Mouse (Mus musculus): ENCODE measurements at regions not wholly inside any gene's neighbourhood (a gene's known extent, or its start where the extent isn't known, plus 50 kb on each side); places are given as distances from the start of the nearest gene placed in this dataset.
A peak's percentile ranks its signal among the peaks of the same experiment; 100 is the strongest.

DNA sequence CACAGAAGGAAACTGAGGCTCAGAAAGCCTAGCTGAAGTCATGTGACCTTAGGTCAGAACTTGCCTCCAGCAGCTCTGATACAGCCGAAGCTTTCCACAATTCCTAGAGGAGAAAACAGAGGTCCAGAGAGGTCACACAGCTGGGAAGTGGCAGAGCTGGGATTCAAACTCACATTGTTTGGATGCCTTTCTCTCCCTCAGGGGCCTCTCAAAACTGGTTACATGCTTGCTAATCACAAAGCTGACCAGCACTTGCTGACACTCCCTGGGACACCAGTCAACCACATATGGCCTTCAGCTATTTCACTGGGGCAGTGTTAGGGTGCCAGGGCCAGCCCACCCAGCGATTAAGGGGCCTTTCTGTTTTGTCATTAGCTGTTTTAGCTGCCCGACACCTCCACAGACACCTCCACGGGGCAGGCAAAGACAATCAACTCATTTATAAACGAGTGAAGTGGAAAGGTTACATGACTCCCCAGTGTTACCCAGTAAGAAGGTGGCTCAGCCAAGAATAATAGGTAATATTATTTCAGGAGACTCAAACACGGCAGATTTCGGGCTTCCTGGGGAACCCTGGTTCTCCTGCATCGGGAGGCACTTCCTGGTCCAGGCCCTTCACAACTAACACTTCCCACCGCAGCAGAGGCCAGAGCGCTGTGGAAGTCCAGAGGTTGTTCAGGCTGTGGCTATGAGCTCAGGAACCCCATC, 71.4 kb downstream of the 2410131K14Rik start:
- Histone ChIP-seq H3K9ac (no peak overlapping the region), H3K4me3 (no peak overlapping the region), H3K9me3 (replicated peaks) (no peaks in the 10 kb centered on the region), H3K27ac (no peak overlapping the region), H3K27me3 (replicated peaks) (peaks cover 39% of the 10 kb centered on the region), H3K36me3 (no peaks in the 10 kb centered on the region), H3K4me2 (no peak overlapping the region), H3K4me1 (0 out of 2 replicates have a peak, but pooled peaks cover 4% of the 10 kb centered on the region)
- WGBS (ENCODE audit: insufficient replicate concordance), result 46% methylated on average over 10 of the region's 10 CpGs
- ATAC-seq, result no peak

DNA sequence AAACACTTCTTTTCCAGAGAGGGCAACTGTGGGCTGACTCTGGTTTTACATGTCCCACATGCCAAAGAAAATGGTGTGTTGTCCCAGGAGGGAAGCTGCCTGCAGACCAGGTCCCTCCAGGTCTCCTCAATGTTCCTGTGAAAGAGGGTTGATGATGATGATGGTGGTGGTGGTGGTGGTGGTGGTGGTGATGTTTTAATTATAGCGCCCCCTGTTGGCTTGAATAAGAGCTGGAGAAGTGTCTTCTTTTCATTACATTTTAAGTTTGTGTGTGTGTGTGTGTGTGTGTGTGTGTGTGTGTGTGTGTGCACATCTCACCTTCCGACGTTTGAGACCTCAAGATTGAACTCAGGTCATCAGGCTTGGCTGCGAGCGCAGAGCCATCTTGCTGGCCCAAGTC, 73.0 kb downstream of the 2410131K14Rik start:
- no peak for ATAC-seq
- Histone ChIP-seq H3K27me3 (replicated peaks) (peaks cover 43% of the 10 kb centered on the region), H3K4me3 (no peak overlapping the region), H3K9me3 (replicated peaks) (no peaks in the 10 kb centered on the region), H3K4me1 (0 out of 2 replicates have a peak, but pooled peaks cover 4% of the 10 kb centered on the region), H3K36me3 (no peaks in the 10 kb centered on the region), H3K27ac (no peak overlapping the region), H3K4me2 (no peak overlapping the region), H3K9ac (no peak overlapping the region)
- WGBS (ENCODE audit: insufficient replicate concordance), result 47% methylated on average over 5 of the region's 5 CpGs

DNA sequence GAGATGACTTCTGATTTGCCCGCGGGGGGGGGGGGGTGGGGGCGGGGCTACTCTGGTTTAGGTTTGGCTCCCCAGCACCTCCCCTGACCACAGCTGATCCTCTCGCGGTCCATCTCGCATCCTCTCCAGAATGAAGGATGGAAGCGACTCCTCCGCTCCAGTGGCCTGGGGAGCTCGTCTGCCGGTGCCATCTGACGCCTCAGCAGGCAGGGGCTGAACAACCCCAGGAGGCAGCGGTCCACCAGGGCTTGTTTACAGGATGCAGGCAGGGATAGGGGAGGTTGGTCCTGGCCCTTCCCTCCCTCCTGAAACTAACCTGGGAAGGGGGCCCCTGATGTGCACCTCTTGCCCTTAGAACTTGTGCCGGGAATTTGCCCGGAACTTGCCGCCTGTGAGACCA, 73.9 kb downstream of the 2410131K14Rik start:
- H3K27ac ChIP-seq, result no peak overlapping the region
- no peak overlapping the region for H3K9ac ChIP-seq
- no peaks in the 10 kb centered on the region for H3K9me3 ChIP-seq (replicated peaks)
- H3K36me3 ChIP-seq, result no peaks in the 10 kb centered on the region
- 0 out of 2 replicates have a peak, but pooled peaks cover 4% of the 10 kb centered on the region for H3K4me1 ChIP-seq
- H3K4me3 ChIP-seq, result no peak overlapping the region
- peaks cover 48% of the 10 kb centered on the region for H3K27me3 ChIP-seq (replicated peaks)
- 11% methylated on average over 13 of the region's 15 CpGs for WGBS (ENCODE audit: insufficient replicate concordance)
- H3K4me2 ChIP-seq, result no peak overlapping the region
- ATAC-seq, result no peak

DNA sequence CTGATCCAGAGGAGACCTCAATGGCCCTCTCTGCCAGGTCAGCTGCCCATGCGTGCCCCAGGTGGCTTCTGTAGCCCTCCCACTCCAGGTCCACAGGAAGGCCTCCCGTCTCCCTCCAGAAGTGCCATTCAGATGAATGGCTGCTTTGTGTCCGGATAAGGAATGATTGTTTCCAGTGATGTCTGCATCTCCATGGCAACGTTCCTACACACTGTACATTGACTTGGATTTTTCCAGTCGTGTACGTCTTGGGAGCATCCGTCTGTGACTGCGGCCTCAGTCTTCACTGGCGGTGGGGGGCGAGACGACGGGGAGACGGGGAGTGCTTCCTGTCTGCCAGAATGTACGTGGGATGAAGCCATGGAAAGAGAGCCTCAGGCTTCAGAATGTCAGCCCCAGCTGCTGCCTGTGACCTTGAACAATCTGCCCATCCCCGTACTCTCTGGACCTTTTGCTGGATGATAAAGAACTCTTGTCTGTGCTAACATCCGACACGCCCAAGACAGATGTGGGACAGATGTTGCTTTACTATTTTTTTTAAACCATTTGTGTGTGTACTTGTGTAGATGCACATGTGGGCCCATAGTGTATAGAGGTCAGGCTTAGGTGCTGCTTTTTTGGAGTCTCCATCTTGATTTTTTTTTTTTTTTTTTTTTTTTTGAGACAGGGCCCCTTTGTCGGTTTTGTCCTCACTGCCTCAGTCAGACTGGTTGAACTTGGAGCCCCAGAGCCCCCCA, 76.9 kb downstream of the 2410131K14Rik start:
- Histone ChIP-seq H3K27ac (no peak overlapping the region), H3K27me3 (replicated peaks) (peaks cover 70% of the 10 kb centered on the region), H3K9me3 (replicated peaks) (no peaks in the 10 kb centered on the region), H3K36me3 (no peaks in the 10 kb centered on the region), H3K4me1 (0 out of 2 replicates have a peak, but pooled peaks cover 4% of the 10 kb centered on the region), H3K9ac (no peak overlapping the region), H3K4me3 (no peak overlapping the region), H3K4me2 (no peak overlapping the region)
- ATAC-seq, result no peak
- WGBS (ENCODE audit: insufficient replicate concordance), result 57% methylated on average over 18 of the region's 18 CpGs

DNA sequence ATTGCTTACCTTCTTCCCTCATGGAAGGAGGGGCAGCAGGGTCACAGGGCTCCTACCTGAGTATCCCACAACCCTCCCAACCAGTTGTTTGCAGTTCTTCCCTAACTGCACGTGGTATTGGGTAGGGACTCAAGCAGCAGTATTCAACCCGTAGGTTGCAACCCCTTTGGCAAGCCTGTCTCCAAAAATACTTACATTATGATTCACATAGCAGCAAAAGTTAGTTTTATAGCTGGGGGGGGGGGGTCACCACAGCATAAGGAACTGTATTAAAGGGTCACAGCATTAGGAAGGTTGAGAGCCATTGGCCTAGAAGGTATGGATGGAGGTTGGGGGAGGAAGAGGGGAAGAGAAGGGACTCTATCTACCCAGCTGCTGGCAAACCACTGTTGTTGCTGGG, 78.1 kb downstream of the 2410131K14Rik start:
- Histone ChIP-seq H3K4me3 (no peak overlapping the region), H3K27ac (no peak overlapping the region), H3K4me1 (0 out of 2 replicates have a peak, but pooled peaks cover 5% of the 10 kb centered on the region), H3K36me3 (no peaks in the 10 kb centered on the region), H3K27me3 (replicated peaks) (peaks cover 75% of the 10 kb centered on the region), H3K9ac (no peak overlapping the region), H3K9me3 (replicated peaks) (no peaks in the 10 kb centered on the region), H3K4me2 (no peak overlapping the region)
- 57% methylated on average over 2 of the region's 2 CpGs for WGBS (ENCODE audit: insufficient replicate concordance)
- ATAC-seq, result no peak

DNA sequence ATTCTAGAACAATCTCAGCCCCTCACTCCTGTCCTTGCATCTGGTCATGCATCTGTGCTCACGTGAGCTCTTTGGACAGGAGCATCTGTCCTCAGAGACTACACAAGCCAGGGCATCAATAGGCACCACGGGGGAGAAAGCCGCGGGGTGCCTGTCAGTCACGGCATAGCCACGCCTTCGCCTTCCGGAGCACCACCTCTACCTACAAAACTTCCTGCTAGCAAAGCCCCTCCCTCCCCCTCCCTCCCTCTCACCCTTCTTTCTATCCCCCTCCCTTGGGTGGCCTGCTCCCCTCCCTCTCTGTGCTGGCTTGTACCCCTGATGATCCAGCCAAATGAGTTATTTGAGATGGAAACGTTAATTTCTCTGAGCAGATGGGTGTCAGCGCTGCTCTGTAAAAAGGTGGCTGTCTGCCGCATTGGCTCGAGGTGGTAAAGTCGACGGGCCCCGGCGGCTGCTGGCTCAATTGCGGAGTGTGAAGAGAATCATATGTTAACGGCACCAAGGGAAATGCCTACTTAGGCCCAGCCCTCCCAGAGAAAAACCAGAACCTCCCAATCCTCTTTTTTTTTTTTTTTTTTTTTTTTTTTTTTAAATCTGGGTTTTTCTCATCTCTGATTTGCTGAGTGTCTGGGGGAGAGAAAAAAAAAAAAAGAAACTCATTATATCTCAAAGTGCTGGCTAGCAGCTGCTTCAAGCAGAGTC, 82.0 kb downstream of the 2410131K14Rik start:
- Histone ChIP-seq H3K4me1 (peaks cover 11% of the 10 kb centered on the region), H3K4me3 (peak overlapping the region; percentile 17), H3K9me3 (replicated peaks) (no peaks in the 10 kb centered on the region), H3K27me3 (replicated peaks) (peaks cover 78% of the 10 kb centered on the region), H3K9ac (no peak overlapping the region), H3K36me3 (no peaks in the 10 kb centered on the region), H3K27ac (no peak overlapping the region), H3K4me2 (peak overlapping the region; percentile 46)
- ATAC-seq, result peak; percentile 48; the same call in 1 of the 2 replicates
- WGBS (ENCODE audit: insufficient replicate concordance), result 3% methylated on average over 18 of the region's 18 CpGs

DNA sequence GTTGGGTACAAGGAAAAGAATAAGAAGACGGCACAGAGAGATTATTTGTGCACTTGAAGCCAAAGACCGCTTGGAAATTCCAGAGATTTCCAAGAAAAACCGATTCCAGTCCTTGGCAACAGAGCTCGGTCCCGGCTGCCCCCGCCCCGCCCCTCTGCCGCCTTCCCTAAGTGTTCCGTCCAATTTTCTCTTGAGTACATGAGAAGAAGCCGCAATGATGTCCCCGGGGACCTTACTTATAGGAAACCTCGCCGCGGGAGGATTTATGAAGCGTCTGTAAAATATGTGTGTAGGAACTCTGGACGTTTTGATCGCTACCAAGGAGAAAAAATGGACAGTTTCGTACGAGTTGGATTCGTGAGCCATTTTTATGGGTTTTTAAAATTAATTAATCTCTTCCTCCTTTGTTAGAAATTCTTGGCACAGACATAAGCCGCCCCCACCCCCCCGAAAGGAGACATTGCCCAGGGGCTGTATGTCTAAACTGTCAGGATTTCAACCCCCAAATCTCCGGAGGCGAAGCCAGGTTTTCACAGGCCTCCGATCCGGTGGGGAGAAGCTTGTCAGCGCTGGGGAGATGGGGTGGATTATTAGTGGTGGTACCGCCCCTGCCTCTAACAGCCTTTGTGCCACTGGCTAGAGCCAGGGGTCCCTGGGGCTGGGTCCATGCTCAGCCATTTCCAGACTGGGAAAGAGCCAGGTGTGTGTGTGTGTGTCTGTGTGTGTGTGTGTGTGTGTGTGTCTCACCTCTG, 83.1 kb downstream of the 2410131K14Rik start:
- H3K4me2 ChIP-seq, result peak overlapping the region; percentile 44
- WGBS (ENCODE audit: insufficient replicate concordance), result 9% methylated on average over 28 of the region's 28 CpGs
- peaks cover 89% of the 10 kb centered on the region for H3K27me3 ChIP-seq (replicated peaks)
- H3K4me3 ChIP-seq, result peak overlapping the region; percentile 9; the same call in 1 of the 2 replicates
- peaks cover 16% of the 10 kb centered on the region for H3K4me1 ChIP-seq
- H3K9ac ChIP-seq, result no peak overlapping the region
- H3K9me3 ChIP-seq (replicated peaks), result no peaks in the 10 kb centered on the region
- no peak overlapping the region for H3K27ac ChIP-seq
- no peaks in the 10 kb centered on the region for H3K36me3 ChIP-seq
- ATAC-seq, result no peak

DNA sequence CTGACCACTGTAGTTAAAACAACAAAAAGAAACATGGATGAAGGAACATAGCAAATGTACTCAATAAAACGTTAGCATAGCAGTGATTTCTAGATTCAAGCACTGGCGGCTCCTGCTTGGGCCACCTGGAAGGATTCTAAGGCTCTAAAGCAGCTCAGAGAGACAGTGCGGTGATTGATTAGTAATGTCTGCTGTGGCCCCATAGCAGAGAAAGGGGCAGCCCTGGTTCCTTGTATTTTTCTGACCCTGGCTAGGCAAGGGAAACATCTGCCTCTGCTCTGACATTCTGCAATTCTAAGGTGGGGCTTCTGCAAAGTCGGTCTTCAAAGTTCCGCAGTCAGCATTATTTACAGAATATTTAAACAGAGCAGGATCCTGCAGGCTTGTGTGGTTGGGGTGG, 84.1 kb downstream of the 2410131K14Rik start:
- Histone ChIP-seq H3K9ac (no peak overlapping the region), H3K27me3 (replicated peaks) (peaks cover 94% of the 10 kb centered on the region), H3K4me2 (no peak overlapping the region), H3K36me3 (no peaks in the 10 kb centered on the region), H3K4me3 (no peak overlapping the region), H3K9me3 (replicated peaks) (no peaks in the 10 kb centered on the region), H3K27ac (no peak overlapping the region), H3K4me1 (peaks cover 16% of the 10 kb centered on the region)
- no peak for ATAC-seq
- 60% methylated on average over 5 of the region's 5 CpGs for WGBS (ENCODE audit: insufficient replicate concordance)

DNA sequence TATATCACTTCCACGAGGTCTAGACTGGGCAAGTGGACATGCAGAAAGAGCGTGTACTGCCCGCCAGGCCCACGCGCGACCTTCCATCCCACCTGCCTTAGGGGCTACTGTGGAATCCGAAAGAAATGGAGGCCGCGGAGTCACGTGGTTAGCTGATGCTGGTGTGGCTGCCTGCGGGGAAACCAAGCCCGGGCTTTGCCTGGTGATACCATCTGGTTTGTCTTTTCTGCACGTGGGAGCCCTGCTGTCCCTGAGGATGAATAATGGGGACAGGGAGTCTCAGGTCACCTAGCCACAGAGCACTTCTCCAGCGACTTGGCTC, 86.2 kb downstream of the 2410131K14Rik start:
- Histone ChIP-seq H3K4me3 (no peak overlapping the region), H3K27ac (no peak overlapping the region), H3K27me3 (replicated peaks) (peaks cover 79% of the 10 kb centered on the region), H3K9ac (no peak overlapping the region), H3K9me3 (replicated peaks) (no peaks in the 10 kb centered on the region), H3K4me2 (peak overlapping the region; percentile 69), H3K4me1 (peaks cover 16% of the 10 kb centered on the region), H3K36me3 (no peaks in the 10 kb centered on the region)
- ATAC-seq, result 0 out of 2 replicates have a peak, but pooled peaks have one; percentile 19
- 17% methylated on average over 14 of the region's 14 CpGs for WGBS (ENCODE audit: insufficient replicate concordance)

DNA sequence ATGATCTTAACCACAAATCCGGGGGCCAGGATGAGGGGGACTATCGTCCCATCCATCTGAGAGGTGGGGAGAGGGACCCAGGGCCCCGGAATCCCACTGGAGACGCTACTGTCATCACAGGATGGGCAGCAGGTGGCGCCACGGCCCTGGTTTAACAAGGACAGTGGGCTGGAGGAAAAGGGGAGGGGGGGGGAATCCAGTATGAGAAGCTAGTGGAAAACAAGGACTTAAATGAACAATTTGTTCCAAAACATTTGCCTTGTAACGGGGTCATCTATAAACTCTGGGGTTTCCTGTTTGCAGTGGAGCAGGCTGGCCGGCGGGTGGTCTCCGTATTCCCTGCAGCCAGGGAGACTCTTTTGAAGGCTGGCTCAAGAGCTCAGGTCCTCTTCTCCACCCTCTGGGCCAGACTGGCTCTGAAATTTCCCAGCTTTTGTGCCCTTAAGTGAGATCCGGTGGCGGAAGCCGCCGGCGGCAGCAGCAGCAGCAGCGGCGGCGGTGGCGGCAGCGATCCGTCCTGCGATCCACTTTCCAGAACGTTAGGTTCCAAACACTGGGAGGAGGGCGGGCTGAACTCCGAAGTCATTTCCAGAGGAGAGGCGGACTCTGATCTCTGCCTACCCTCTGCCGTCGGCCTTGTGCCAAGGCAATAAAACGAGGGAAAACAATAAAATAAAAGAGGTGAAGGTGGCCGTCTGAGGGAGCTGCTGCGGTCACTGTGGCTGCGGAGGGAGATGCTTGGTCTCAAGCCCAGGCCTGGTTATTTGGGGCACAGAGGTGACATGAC, 86.8 kb downstream of the 2410131K14Rik start:
- no peak for ATAC-seq
- H3K36me3 ChIP-seq, result no peaks in the 10 kb centered on the region
- peak overlapping the region; percentile 60 for H3K9ac ChIP-seq
- H3K4me3 ChIP-seq, result peak overlapping the region; percentile 47
- peaks cover 16% of the 10 kb centered on the region for H3K4me1 ChIP-seq
- no peaks in the 10 kb centered on the region for H3K9me3 ChIP-seq (replicated peaks)
- 2% methylated on average over 32 of the region's 32 CpGs for WGBS (ENCODE audit: insufficient replicate concordance)
- peaks cover 74% of the 10 kb centered on the region for H3K27me3 ChIP-seq (replicated peaks)
- peak overlapping the region; percentile 69 for H3K4me2 ChIP-seq
- no peak overlapping the region for H3K27ac ChIP-seq

DNA sequence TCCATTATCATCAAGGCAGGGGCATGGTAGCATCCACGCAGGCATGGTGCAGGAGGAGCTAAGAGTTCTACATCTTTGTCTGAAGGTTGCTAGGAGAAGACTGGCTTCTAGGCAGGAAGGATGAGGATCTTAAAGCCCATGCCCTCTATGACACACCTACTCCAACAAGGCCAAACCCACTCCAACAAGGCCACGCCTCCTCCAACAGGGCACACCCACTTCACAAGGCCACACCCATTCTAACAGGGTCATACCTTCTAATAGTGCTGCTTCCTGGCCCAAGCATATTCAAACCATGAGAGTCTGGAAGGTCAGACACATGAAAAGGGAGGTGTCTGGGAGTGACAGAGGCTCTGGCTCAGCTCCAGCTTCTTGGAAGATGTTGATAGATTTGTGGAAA, 89.0 kb downstream of the 2410131K14Rik start:
- no peak overlapping the region for H3K4me2 ChIP-seq
- 77% methylated on average over 2 of the region's 2 CpGs for WGBS (ENCODE audit: insufficient replicate concordance)
- H3K27ac ChIP-seq, result no peak overlapping the region
- peaks cover 8% of the 10 kb centered on the region for H3K4me1 ChIP-seq
- H3K9ac ChIP-seq, result no peak overlapping the region
- no peak for ATAC-seq
- H3K36me3 ChIP-seq, result no peaks in the 10 kb centered on the region
- no peak overlapping the region for H3K4me3 ChIP-seq
- H3K9me3 ChIP-seq (replicated peaks), result no peaks in the 10 kb centered on the region
- peaks cover 57% of the 10 kb centered on the region for H3K27me3 ChIP-seq (replicated peaks)

Data from liver, embryonic 12.5 days (tissue).